Mouse (Mus musculus) E14TG2a.4 (cell line): Measurements from ENCODE around the gene Myom3.

Source experiments
- CTCF ChIP-seq: conservative IDR thresholded peaks from 2 replicates; pipeline ENCODE4 v1.5.1; 2014; ENCODE audit warnings: low read length
- POU5F1 ChIP-seq: IDR thresholded peaks from 2 replicates; pipeline ENCODE4 v1.6.1; 2014; ENCODE audit warnings: low read length, borderline replicate concordance

GRCm38 (mm10) chr4:135801543-135801942 lies 42.0 kb downstream of the Myom3 start:
- TF ChIP-seq POU5F1 (no peak), CTCF (peak; percentile 91)
